Mouse (Mus musculus): ENCODE data around the gene Map1s.

The Map1s gene

GRCm38 (mm10) chr8:70873364-70873985, 32.3 kb upstream of the Map1s start, which contains the start of gene Ccdc124:
TSS of gene Ccdc124 (minus strand) at chr8:70873935.
- H3K27me3 ChIP-seq (ENCODE audit: insufficient read depth, low read length), result no peaks in the 10 kb centered on the region
- peaks cover 11% of the 10 kb centered on the region for H3K36me3 ChIP-seq (ENCODE audit: insufficient read depth, low read length)
- TF ChIP-seq NANOG (IDR thresholded peaks at IDR 0.05; ENCODE audit: borderline replicate concordance, low read length) (no peak), CTCF (conservative IDR thresholded peaks at IDR 0.05; ENCODE audit: low read length) (no peak; the same call in none of the 2 replicates)
- H3K4me3 ChIP-seq (replicated peaks; ENCODE audit: low read length), result peak within 1 kb of the TSS; percentile 95
- H3K9me3 ChIP-seq (ENCODE audit: low read length), result no peaks in the 10 kb centered on the region
- H3K4me1 ChIP-seq (replicated peaks; ENCODE audit: low read depth, low read length), result peaks cover 84% of the 10 kb centered on the region

GRCm38 (mm10) chr8:70874441-70874840, 31.3 kb upstream of the Map1s start:
- peaks cover 11% of the 10 kb centered on the region for H3K36me3 ChIP-seq (ENCODE audit: insufficient read depth, low read length)
- no peak for TF ChIP-seq NANOG (IDR thresholded peaks at IDR 0.05; ENCODE audit: borderline replicate concordance, low read length)
- TF ChIP-seq POU5F1 (IDR thresholded peaks at IDR 0.05; ENCODE audit: borderline replicate concordance, low read length), result no peak
- TF ChIP-seq CTCF (conservative IDR thresholded peaks at IDR 0.05; ENCODE audit: low read length), result no peak
- H3K4me1 ChIP-seq (replicated peaks; ENCODE audit: low read depth, low read length), result peaks cover 85% of the 10 kb centered on the region
- no peaks in the 10 kb centered on the region for H3K27me3 ChIP-seq (ENCODE audit: insufficient read depth, low read length)
- H3K4me3 ChIP-seq (replicated peaks; ENCODE audit: low read length), result peak overlapping the region; percentile 95
- no peaks in the 10 kb centered on the region for H3K9me3 ChIP-seq (ENCODE audit: low read length)

- Histone ChIP-seq H3K36me3 (ENCODE audit: insufficient read depth, low read length) (peaks cover 3% of the 10 kb centered on the region; the same call in 1 of the 2 replicates), H3K9me3 (ENCODE audit: low read length) (no peaks in the 10 kb centered on the region), H3K4me3 (replicated peaks; ENCODE audit: low read length) (no peak overlapping the region), H3K4me1 (replicated peaks; ENCODE audit: low read depth, low read length) (peaks cover 84% of the 10 kb centered on the region), H3K27me3 (ENCODE audit: insufficient read depth, low read length) (no peaks in the 10 kb centered on the region)
- TF ChIP-seq CTCF (conservative IDR thresholded peaks at IDR 0.05; ENCODE audit: low read length) (no peak), NANOG (IDR thresholded peaks at IDR 0.05; ENCODE audit: borderline replicate concordance, low read length) (no peak), POU5F1 (IDR thresholded peaks at IDR 0.05; ENCODE audit: borderline replicate concordance, low read length) (no peak)
Measured at GRCm38 (mm10) chr8:70876382-70876781, 29.4 kb upstream of the Map1s start.

GRCm38 (mm10) chr8:70878178-70878577, 27.6 kb upstream of the Map1s start:
- Histone ChIP-seq H3K4me3 (replicated peaks; ENCODE audit: low read length) (no peak overlapping the region), H3K36me3 (ENCODE audit: insufficient read depth, low read length) (no peaks in the 10 kb centered on the region), H3K4me1 (replicated peaks; ENCODE audit: low read depth, low read length) (peaks cover 76% of the 10 kb centered on the region), H3K9me3 (ENCODE audit: low read length) (no peaks in the 10 kb centered on the region), H3K27me3 (ENCODE audit: insufficient read depth, low read length) (no peaks in the 10 kb centered on the region)
- TF ChIP-seq POU5F1 (IDR thresholded peaks at IDR 0.05; ENCODE audit: borderline replicate concordance, low read length) (no peak), NANOG (IDR thresholded peaks at IDR 0.05; ENCODE audit: borderline replicate concordance, low read length) (no peak), CTCF (conservative IDR thresholded peaks at IDR 0.05; ENCODE audit: low read length) (no peak)

GRCm38 (mm10) chr8:70879500-70879899, 26.2 kb upstream of the Map1s start:
- Histone ChIP-seq H3K36me3 (ENCODE audit: insufficient read depth, low read length) (no peaks in the 10 kb centered on the region), H3K4me3 (replicated peaks; ENCODE audit: low read length) (0 out of 2 replicates have a peak overlapping the region, but pooled peaks have one; percentile 61), H3K9me3 (ENCODE audit: low read length) (no peaks in the 10 kb centered on the region), H3K27me3 (ENCODE audit: insufficient read depth, low read length) (no peaks in the 10 kb centered on the region), H3K4me1 (replicated peaks; ENCODE audit: low read depth, low read length) (peaks cover 81% of the 10 kb centered on the region)
- no peak for TF ChIP-seq POU5F1 (IDR thresholded peaks at IDR 0.05; ENCODE audit: borderline replicate concordance, low read length)
- TF ChIP-seq NANOG (IDR thresholded peaks at IDR 0.05; ENCODE audit: borderline replicate concordance, low read length), result no peak
- TF ChIP-seq CTCF (conservative IDR thresholded peaks at IDR 0.05; ENCODE audit: low read length), result no peak

GRCm38 (mm10) chr8:70880126-70880525, 25.6 kb upstream of the Map1s start:
- TF ChIP-seq CTCF (conservative IDR thresholded peaks at IDR 0.05; ENCODE audit: low read length), result no peak
- no peak for TF ChIP-seq POU5F1 (IDR thresholded peaks at IDR 0.05; ENCODE audit: borderline replicate concordance, low read length)
- TF ChIP-seq NANOG (IDR thresholded peaks at IDR 0.05; ENCODE audit: borderline replicate concordance, low read length), result no peak
- no peaks in the 10 kb centered on the region for H3K36me3 ChIP-seq (ENCODE audit: insufficient read depth, low read length)
- H3K4me3 ChIP-seq (replicated peaks; ENCODE audit: low read length), result peak overlapping the region; percentile 61
- peaks cover 81% of the 10 kb centered on the region for H3K4me1 ChIP-seq (replicated peaks; ENCODE audit: low read depth, low read length)
- no peaks in the 10 kb centered on the region for H3K27me3 ChIP-seq (ENCODE audit: insufficient read depth, low read length)
- H3K9me3 ChIP-seq (ENCODE audit: low read length), result no peaks in the 10 kb centered on the region

- H3K27me3 ChIP-seq (ENCODE audit: insufficient read depth, low read length), result no peaks in the 10 kb centered on the region
- H3K4me3 ChIP-seq (replicated peaks; ENCODE audit: low read length), result peak overlapping the region; percentile 61
- no peak for TF ChIP-seq POU5F1 (IDR thresholded peaks at IDR 0.05; ENCODE audit: borderline replicate concordance, low read length)
- no peak for TF ChIP-seq CTCF (conservative IDR thresholded peaks at IDR 0.05; ENCODE audit: low read length)
- no peak for TF ChIP-seq NANOG (IDR thresholded peaks at IDR 0.05; ENCODE audit: borderline replicate concordance, low read length)
- no peaks in the 10 kb centered on the region for H3K9me3 ChIP-seq (ENCODE audit: low read length)
- no peaks in the 10 kb centered on the region for H3K36me3 ChIP-seq (ENCODE audit: insufficient read depth, low read length)
- H3K4me1 ChIP-seq (replicated peaks; ENCODE audit: low read depth, low read length), result peaks cover 81% of the 10 kb centered on the region
Measured at GRCm38 (mm10) chr8:70880546-70880945, 25.2 kb upstream of the Map1s start.

GRCm38 (mm10) chr8:70884186-70884585, 21.5 kb upstream of the Map1s start:
- H3K9me3 ChIP-seq (ENCODE audit: low read length), result no peaks in the 10 kb centered on the region
- H3K4me3 ChIP-seq (replicated peaks; ENCODE audit: low read length), result 0 out of 2 replicates have a peak overlapping the region, but pooled peaks have one; percentile 23
- peaks cover 12% of the 10 kb centered on the region; the same call in 1 of the 2 replicates for H3K27me3 ChIP-seq (ENCODE audit: insufficient read depth, low read length)
- TF ChIP-seq CTCF (conservative IDR thresholded peaks at IDR 0.05; ENCODE audit: low read length) (no peak), POU5F1 (IDR thresholded peaks at IDR 0.05; ENCODE audit: borderline replicate concordance, low read length) (no peak), NANOG (IDR thresholded peaks at IDR 0.05; ENCODE audit: borderline replicate concordance, low read length) (no peak)
- no peaks in the 10 kb centered on the region for H3K36me3 ChIP-seq (ENCODE audit: insufficient read depth, low read length)
- H3K4me1 ChIP-seq (replicated peaks; ENCODE audit: low read depth, low read length), result peaks cover 85% of the 10 kb centered on the region
